Mouse (Mus musculus) CD4-positive, CD25-positive, alpha-beta regulatory T cell, adult 2 months (primary cell): ENCODE measurements around the gene Paics.
"Not testable (repeated sequence)": the region's sequence is repeated elsewhere in the genome, so short reads cannot be mapped to it uniquely, and the experiment has no call there.

Source experiments
- DNase-seq: peaks from one replicate; pipeline ENCODE4 v3.0.0-alpha.2; 2012; ENCODE audit warnings: low read depth, low spot score

Paics gene

DNA sequence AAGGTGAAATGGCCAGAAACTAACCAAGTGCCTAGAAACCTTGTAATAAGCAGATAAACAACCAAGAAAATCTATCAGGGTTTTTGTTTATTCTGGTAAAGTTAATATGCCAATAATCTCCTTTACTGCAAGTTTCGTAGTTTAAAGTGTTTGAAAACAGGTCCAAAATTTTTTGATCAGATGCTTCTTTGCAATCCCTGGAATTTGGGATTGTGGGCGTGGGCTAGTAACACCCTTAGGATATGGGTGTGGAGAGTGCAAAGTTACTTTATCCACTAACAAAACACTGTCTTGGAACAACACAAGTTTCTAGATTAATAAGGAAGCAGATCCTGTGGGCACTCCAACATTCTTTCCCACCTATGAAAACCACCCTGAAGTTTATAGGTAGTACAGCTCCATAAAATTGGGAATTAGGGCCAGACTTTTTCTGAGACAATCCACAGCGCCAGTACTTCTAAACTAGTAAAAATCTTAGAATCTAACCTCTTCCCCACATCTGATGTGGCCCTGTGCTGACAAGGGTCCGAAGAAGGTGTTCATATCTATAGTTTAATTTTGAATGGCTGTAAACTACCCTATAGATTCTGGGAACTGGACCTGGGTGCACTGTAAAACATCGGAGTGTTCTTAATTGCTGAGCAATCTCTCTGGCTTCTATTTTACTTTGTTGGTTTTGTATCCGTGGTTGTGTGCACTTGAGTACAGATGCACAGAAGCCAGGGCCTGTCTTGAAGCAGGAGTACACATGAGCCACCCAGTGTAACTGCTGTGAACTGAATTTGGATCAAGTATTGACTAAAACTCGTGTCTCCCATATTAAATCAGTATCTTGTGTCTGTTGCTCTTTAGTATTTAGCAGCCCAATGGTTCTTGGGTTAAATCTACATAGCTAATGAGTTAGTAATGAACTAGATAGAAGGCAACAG is 1.3 kb downstream of the Paics start:
- no peak for DNase-seq

DNA sequence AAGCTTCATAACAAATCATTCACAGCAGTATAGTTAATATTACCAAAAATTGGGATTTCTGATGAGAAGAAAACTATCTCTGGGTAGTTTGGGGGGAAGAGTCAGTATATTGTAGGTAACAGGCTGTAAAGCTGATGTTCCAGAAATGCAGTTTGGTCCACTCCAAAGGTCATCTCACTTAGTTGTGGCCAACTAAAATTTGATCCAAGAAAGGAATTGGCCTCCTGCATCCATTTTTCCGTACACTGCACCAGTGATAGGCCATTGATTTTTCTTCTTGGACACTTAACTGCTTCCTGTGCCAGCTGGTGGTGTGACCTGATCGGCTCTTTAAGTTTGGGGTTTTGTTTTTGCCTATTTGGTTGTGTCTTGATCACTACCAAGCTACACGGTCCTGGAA is 2.7 kb downstream of the Paics start:
- DNase-seq = no peak

DNA sequence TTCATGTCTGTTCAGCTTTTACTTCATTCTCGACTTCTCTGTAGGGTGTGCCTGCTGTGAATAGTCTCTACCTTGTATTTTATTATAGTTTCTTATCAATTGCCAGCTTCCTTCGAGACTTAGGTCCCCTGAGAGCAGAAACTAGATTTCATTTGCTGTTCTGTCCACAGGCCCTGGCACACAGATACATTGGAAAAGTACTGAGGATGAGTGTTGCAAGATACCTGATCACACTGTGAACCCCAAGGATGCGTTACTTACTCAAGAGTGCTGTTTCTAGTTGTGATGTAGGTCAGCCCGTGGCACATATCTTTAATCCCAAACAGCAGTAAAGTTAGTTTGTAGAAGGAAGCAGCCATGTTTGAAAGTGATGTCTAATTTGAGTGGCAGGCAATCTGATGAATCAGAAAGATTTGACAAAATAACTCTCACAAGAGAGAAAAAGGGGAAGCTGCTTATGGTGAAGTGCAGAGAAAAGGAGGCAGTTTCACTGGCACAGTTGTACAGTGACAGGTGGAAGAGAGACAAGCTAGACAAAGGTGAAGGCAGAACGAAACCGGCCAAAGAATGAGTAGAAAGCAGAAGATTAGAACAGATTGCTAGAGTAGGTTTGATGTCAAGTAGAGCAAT is 3.3 kb downstream of the Paics start:
- no peak for DNase-seq

DNA sequence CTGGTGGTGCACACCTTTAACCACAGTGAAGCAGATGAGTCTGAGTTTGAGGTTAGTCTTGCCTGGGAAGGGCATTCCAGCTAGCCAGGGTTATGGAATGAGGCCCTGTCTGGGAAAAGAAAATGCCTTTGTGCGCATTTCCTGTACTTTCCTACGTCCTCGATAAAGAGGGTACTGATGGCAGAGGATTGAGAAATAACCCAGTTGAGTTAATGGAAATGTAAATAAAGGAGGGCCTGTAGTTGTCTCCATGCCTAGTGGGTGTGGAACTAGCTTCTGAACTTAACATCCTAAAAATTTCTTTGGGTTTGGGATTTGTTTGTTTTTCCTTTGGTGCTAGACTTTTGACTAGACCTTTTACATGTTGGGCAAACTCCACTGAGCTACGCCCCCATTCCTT is 4.4 kb downstream of the Paics start:
- DNase-seq = no peak

DNA sequence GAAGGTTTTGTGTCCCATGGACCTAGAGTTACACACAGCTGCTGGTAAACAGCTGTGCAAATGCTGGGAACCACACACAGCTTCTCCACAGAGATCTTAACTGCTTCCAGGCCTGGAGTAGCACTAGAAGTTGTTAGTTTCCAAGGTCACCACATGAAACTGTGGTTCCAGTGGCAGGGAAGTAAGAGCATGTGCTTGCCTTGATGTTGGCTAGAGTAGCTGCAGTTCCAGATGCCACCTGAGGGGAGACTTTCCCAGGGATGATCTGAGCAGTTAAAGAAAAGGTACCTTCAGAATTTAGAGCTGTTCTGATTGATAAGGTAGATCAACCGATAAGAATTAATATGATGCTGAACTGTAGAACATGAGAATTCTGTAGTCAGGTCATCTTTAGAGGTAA is 6.8 kb downstream of the Paics start:
- DNase-seq = peak; percentile 36

DNA sequence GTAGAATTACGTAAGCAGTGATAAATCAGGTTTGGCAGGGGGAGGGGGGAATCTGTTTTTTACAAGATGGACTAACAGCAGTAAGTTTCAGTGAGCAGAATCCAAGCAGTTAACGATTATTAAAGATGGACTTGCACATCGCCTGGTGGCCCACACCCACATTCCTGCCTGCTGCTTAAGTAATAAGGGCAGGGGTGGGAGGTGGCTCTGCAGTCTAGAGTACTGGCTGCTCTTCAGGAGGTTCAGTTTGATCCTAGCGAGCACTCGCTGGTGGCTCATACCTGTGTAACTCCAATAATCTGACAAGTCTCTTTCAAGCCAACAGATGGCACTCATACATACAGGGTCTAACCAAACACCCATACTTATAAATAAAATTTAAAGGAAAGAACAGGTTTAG is 8.5 kb downstream of the Paics start:
- no peak for DNase-seq

DNA sequence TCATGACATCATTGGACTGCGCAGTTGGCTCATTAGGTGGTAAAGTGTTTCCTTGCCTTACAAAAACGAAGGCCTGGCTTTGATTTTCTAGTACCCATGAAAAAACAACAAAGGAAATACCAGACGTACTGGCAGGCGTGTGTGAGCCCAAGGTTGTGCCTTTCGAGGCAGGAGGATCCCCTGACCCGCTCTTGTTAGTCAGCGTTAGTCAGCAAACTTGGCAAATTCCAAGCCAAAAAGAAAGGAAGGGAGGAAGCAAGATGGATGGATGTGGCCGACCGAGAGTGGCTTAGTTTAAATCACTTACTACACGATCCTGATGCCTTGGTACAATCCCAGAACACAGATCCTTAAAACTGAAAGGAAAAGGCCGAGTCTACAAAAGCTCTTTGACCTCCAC is 11.4 kb downstream of the Paics start:
- DNase-seq = no peak

DNA sequence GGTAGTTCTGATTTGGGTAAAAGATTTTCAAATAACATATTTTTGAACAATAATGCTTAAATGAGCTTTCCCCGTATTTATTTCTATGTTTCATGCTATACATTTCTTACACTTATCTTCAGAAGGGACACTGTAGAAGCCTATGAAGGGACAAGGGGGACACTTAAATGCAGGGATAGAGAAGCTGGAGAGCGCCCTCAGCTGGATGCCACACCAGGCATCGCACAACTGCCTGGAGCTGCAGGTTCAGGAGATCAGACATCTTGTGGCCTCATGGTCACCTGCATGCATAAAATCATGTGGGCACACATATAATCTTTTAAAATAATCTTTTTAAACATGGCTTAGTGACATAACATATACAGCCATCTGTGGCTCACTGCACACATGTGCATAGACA is 13.5 kb downstream of the Paics start:
- no peak for DNase-seq

DNA sequence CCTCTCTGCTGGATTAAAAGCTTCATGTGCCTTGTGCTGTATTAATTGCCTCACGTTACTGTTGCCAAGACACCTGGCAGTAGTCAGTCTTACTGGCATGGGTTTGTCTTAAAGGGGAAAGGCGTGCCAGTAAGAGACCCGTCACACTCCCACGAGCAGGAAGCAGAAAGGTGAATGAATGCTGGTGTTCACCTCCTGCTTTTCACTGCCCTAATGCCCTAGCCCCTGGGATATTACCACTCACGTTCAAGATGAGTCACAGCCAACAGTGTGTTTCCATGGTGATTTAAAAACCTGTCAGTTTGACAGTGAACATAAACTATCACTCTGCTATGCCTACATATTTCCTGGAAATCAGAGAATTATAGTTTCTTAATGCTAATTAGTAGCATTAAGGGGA is 18.1 kb downstream of the Paics start:
- no peak for DNase-seq

DNA sequence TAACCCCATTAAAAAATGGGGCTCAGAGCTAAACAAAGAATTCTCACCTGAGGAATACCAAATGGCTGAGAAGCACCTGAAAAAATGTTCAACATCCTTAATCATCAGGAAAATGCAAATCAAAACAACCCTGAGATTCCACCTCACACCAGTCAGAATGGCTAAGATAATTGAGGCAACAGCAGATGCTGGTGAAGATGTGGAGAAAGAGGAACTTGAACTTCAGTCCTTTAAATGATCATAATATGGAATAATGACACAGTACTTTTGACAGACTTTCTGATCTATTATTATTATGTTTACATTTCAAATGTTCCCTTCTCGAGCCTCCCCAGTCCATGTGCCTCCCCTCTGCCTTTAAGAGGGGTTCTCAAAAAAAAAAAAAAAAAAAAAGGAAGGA is 20.0 kb downstream of the Paics start:
- DNase-seq = not testable (repeated sequence)

DNA sequence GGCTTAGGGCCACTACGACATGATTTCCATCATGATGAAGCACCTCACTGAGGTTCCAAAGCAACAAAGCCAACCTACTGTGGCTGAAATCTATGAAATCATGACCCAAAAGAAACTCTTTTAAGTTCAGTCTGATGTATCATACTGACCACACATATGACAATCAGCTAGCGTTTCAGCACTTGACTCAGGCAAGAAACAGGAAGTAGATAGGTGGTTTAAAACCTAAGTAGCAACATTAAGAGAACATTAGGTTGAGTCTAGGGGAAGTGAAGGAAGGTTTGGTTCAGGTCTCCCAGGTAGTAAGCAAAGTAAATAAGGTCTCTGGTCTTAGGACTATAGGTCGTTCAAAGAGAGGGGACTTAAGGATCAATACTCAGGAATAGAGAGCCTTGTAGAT is 22.4 kb downstream of the Paics start:
- peak; percentile 7 for DNase-seq

DNA sequence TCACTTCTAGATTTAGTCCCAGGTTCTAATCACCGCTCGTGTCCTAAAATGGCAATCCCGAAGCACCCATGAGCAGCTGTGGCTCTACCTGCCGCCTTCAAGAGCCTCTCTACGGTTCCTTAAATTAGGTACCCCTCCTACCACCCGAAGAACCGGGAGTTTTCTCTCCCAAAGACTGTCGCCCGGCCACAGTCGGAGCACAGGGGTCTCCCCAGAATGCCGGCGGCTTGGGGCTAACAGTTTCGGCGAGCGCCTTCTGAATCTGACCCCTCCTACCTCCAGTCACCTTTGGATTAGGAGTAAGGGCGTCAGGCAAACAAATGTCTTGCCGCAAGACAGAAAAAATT is 23.1 kb downstream of the Paics start:
- no peak for DNase-seq

DNA sequence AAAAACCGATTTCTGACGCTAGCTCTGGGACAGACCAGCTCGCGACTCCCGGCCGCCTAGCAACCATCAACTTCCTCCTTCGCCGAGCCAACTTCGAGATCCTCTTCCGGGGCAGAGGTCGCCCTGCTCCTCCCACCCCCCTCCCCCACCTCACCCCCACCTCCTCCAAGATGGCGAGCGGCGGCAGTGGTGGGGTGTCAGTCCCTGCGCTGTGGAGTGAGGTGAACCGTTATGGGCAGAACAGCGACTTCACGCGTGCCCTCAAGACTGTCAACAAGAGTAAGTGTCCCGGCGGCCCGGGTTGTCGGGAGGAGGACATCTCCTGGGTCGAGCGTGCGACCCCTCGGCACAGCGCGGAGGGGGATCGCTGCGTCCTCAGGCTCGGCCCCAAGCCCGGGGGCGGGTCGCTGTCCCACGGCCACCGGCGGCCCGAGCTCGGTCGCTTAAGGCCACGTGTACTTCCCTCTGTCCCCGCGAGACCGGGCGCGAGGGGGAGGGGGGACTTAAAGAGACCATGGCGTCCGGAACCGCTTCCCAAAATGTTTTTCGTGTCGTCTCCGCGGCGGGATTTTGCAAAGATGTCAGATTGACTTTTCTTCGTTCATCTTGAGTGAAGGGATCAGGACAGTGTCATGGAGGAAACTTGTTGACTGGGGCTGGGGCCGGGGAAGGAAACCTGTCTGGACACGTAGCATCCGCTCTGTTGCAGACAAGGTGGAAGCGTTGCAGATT is 23.6 kb downstream of the Paics start, which contains the start of gene Srp72:
Gene Srp72 (plus strand): TSS at position 130 of the 732 bp plus-strand sequence.
- DNase-seq = peak; percentile 94

DNA sequence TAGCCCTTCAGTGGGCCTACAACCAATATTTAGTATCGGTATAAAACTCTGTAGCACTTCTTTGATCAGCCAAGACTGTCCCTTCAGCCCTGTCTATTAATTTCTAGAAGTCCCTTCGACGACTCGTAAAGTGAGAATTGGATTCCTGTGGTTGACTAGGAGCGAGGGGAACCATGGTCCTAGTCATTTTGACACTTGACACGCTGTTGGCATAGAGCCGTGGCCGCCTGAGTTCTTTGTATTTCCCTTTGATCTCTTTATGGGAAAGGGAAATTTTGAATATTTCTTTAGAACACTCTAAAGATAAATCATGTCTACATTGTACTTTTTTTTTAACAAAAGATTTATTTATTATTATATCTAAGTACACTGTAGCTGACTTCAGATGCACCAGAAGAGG is 24.6 kb downstream of the Paics start:
- DNase-seq = peak; percentile 13

DNA sequence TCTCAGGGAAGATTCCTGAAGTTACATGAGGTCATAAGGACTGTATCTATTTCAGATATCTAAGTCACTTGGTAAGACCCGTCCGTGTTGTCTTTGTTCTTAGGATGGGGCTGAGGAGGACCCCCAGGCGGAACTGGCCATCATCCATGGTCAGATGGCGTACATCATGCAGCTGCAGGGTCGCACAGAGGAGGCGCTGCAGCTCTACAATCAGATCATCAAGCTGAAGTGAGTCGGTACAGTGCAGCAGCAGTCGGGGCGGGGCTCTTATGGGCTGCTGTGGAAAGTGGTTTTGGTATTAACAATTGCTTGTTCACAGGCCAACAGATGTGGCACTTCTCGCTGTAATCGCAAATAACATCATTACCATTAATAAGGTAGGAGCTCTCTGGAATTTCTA is 32.9 kb downstream of the Paics start:
- DNase-seq = no peak

DNA sequence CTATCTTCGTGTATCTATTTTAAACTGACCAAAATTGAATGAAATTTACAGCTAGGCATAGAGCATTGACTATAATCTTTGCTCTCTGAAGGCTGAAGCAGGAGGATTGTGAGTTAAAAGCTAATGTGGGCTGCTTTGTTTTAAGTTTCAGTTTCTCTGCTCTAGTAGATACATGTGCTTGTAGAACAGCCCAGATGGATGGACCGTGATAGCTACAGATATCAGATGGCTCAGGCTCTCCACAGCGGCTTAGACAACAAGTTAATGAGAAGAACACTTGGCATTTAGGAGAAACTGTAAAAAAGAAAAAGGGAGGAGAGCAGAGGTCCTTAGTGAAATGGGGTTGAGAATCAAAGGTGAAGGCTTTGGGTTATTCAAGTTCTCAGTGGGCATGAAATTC is 39.7 kb downstream of the Paics start:
- no peak for DNase-seq

DNA sequence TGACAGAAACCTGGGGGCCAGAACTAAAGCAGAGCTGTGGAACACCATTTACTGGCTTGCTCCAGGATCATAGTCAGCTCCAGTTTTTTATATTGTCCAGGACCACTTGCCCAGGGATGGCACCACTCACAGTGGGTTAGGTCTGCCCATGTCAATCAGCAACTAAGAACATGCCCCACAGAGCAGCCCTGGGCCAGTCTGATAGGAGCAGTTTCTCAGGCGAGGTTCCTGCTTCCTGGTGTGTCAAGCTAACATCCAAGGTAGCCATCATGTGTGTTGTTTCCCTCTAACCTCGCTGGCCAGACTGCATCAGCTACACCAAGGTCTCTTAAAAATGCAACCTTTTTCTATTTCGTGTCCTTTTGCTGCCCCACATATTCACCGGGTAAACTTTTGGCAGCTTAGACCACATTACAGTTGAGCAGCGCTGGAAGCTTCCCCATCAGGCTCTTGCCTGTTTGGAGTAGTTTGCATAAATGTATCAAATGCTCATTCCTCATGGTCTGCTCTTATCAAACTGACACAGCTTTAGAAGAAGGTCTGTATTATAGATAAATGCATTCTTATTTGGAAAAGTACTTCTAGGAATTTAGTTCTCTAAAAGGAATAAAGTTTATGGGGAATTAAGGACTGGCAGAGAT is 42.2 kb downstream of the Paics start:
- no peak for DNase-seq

DNA sequence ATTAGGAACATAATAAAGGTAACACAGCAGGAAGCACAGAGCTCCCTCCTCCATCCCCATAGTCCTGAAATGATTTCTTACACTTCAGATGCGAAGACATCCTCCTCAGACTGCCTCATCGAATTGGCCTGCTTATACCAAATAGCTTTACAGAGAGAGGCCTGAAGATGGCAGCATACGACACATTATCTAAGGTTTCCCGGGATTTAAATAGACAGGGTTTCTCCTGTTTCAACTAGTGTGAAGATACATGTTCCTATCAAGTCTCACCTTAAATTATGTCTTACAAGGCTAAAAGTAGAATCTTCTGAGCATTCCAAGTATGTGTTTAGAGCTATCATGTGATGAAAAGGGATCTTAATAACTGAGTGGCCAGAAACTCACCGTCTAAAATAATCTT is 47.3 kb downstream of the Paics start:
- peak; percentile 15 for DNase-seq

DNA sequence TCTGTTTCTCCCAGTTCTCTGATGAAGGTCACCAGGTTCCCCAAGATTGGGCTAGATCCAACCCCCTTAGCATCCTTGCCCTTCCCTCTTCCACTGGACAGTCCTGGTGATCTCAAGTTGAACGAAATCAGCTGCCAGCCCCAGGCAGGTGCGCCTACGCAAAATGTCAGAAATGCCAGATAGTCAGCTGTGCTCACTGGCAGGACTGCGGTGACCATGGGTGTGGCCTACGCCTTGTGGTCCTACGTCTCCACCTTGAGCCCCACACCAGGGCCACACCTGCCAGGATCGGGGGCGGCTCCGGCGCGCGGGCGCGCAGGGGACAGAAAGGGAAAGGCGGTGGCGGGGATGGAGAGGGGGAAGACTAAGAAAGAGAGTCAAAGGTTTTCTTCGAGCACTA is 50.1 kb downstream of the Paics start:
- no peak for DNase-seq

DNA sequence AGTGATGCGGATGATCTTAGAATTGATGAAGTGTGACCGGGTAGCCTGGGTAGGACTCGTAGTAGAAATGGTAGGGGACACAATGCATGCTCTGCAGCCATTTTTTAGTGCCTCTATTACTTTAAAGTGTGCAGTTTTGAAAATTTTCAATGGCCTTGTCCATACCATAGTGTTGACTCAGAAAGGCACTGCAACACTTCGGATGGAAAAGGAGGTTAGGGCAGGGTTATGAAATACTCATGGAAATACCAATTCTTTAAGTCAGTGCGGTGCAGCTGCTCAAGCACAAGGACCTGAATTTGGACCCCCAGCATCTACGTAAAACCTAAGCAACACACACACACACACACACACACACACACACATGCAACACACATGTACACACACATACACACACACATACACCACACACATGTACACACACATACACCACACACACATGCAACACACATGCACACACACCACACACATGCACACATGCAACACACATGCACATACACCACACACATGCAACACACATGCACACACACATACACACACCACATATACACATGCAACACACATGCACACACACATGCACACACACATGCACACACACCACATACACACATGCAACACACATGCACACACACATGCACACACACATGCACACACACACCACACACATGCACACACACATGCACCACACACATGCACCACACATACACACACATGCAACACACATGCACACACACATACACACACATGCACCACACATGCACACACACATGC is 53.1 kb downstream of the Paics start, which contains the start of gene Arl9:
Gene Arl9 (plus strand): TSS at position 5 of the 771 bp plus-strand sequence.
- DNase-seq = no peak

DNA sequence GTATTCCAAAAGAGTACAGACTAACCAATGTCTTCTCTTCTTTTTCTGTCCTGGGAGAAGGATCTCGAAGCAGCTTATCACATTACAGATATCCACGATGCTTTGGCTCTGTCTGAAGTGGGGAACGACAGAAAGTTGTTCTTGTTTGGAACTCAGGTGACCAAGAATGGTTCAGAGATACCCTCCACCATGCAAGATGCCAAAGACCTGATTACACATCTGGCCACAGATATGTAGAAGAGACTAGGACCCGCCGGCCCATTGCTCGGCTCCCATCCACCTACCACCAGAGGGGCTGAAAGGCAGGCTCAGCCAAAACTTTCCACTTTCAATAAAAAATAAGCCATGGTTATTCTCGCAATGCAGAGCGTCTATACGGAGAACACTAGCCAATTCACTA is 59.2 kb downstream of the Paics start:
- no peak for DNase-seq
